Mouse (Mus musculus) kidney, adult 2 months (tissue): ENCODE measurements around the gene Ddx19b.

ENCODE experiments used
- CTCF ChIP-seq: fragments of 200-500 bp; conservative IDR thresholded peaks from 2 replicates; pipeline ENCODE4 v1.5.1; 2011; ENCODE audit warnings: low read depth, mild to moderate bottlenecking, control low read depth, low read length, moderate library complexity, mixed read lengths; ENCODE audit not compliant: insufficient read depth, insufficient read length
- POLR2A ChIP-seq: fragments of 200-500 bp; IDR thresholded peaks from one replicate; pipeline ENCODE4 v1.6.1; 2011; ENCODE audit warnings: low read depth, low read length, control low read depth

DNA sequence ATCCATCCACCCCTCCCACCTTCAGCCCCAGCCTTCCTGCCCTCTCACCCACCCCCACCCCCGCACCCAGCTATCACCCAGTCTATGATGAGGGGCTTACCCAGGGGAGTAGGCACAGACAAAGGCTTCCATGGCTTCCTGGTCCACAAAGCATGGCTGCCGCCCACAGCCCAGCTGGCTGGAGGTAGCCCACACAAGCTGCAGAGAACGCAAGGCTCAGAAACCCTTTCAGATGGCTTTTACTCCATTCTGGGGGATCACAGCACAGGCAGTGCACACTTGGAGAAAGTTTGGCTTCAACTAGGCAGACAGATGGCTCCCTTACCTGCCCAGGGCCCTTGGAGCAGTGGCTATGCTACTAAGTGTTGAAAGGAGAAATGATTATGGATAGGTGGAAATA is 44.4 kb upstream of the Ddx19b start:
- no peak for TF ChIP-seq POLR2A
- no peak for TF ChIP-seq CTCF
